Mouse (Mus musculus): Measurements from ENCODE around the gene Unkl. TPM values are rescaled to one million over a fixed set of nuclear protein-coding genes. Genes with fewer than 3 reads are reported as not detected.
"Not testable (repeated sequence)": the region's sequence is repeated elsewhere in the genome, so short reads cannot be mapped to it uniquely, and the experiment has no call there.

The Unkl gene
- polyA plus RNA-seq, 2 experiments = 5.9 to 34.8 TPM

GRCm38 (mm10) chr17:25230700-25231099 is 42.5 kb downstream of the Unkl start:
- H3K4me1 ChIP-seq (replicated peaks; ENCODE audit: control insufficient read depth in 2 of 2, insufficient read depth in 2 of 2, low read length in 1 of 2) = peaks cover 13 to 22% of the 10 kb centered on the region in 2 experiments
- H3K36me3 ChIP-seq (replicated peaks; ENCODE audit: control insufficient read depth, insufficient read depth, low read depth) = peaks cover 46% of the 10 kb centered on the region
- H3K9me3 ChIP-seq (ENCODE audit: control insufficient read depth, low read length) = no peaks in the 10 kb centered on the region
- ATAC-seq (ENCODE audit: insufficient read depth) (no peak), DNase-seq (ENCODE audit: low read depth in 3 of 3, low spot score in 3 of 3) (no peak)
- TF ChIP-seq EP300 (IDR thresholded peaks at IDR 0.05; ENCODE audit: low read depth) = no peak
- no peak for TF ChIP-seq CTCF (IDR thresholded peaks at IDR 0.05; ENCODE audit: low read depth)
- no peak overlapping the region for H3K4me3 ChIP-seq (ENCODE audit: insufficient read depth in 1 of 2, low read depth in 2 of 2, low read length in 2 of 2)
- no peak overlapping the region for H3K4me2 ChIP-seq (ENCODE audit: low read depth)
- no peak overlapping the region for H3K9ac ChIP-seq (replicated peaks)
- WGBS (ENCODE audit: insufficient replicate concordance) = 94% methylated on average over 3 of the region's 3 CpGs
- H3K27me3 ChIP-seq (ENCODE audit: control insufficient read depth, insufficient read depth, low read length) = no peaks in the 10 kb centered on the region
- no peak overlapping the region for H3K27ac ChIP-seq

DNA sequence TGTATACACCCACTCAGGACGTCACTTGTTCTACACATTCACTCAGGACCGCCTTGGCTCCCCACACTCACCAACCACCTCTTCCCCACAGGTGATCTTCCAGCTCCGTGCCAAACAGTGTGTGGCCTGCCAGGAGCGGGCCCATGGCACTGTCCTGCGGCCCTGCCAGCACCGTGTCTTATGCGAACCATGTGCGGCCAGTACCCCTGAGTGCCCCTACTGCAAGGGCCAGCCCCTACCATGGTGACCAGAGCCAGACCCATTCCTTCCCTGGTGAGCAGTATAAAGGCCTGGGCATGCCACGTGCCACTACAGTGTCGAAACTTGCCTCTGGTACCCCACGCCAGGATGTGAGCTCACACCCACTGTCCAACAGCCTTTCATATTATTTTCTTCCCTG is 43.4 kb downstream of the Unkl start:
- not testable (repeated sequence) for H3K9me3 ChIP-seq (ENCODE audit: control insufficient read depth, low read length); H3K27ac ChIP-seq; ATAC-seq (ENCODE audit: insufficient read depth); H3K4me3 ChIP-seq (ENCODE audit: insufficient read depth in 1 of 2, low read depth in 2 of 2, low read length in 2 of 2); DNase-seq (ENCODE audit: low read depth in 3 of 3, low spot score in 3 of 3); H3K27me3 ChIP-seq (ENCODE audit: control insufficient read depth, insufficient read depth, low read length); H3K4me2 ChIP-seq (ENCODE audit: low read depth); H3K9ac ChIP-seq (replicated peaks)
- H3K4me1 ChIP-seq (replicated peaks; ENCODE audit: control insufficient read depth in 2 of 2, insufficient read depth in 2 of 2, low read length in 1 of 2) = peaks cover 4 to 13% of the 10 kb centered on the region in 2 experiments
- peaks cover 45% of the 10 kb centered on the region for H3K36me3 ChIP-seq (replicated peaks; ENCODE audit: control insufficient read depth, insufficient read depth, low read depth)
- 89% methylated on average over 5 of the region's 11 CpGs for WGBS (ENCODE audit: insufficient replicate concordance)

GRCm38 (mm10) chr17:25235635-25236034 is 47.4 kb downstream of the Unkl start:
- Histone ChIP-seq H3K36me3 (replicated peaks; ENCODE audit: control insufficient read depth, insufficient read depth, low read depth) (peaks cover 28% of the 10 kb centered on the region), H3K4me3 (ENCODE audit: insufficient read depth in 1 of 2, low read depth in 2 of 2, low read length in 2 of 2) (no peak overlapping the region), H3K4me2 (ENCODE audit: low read depth) (no peak overlapping the region), H3K9ac (replicated peaks) (no peak overlapping the region), H3K9me3 (ENCODE audit: control insufficient read depth, low read length) (no peaks in the 10 kb centered on the region), H3K27ac (no peak overlapping the region), H3K27me3 (ENCODE audit: control insufficient read depth, insufficient read depth, low read length) (no peaks in the 10 kb centered on the region), H3K4me1 (replicated peaks; ENCODE audit: control insufficient read depth in 2 of 2, insufficient read depth in 2 of 2, low read length in 1 of 2) (peaks cover 6 to 7% of the 10 kb centered on the region in 2 experiments; a peak in 3 of 4 replicates)
- ATAC-seq (ENCODE audit: insufficient read depth) = no peak
- 80% methylated on average over 9 of the region's 9 CpGs for WGBS (ENCODE audit: insufficient replicate concordance)
- DNase-seq (ENCODE audit: low read depth in 3 of 3, low spot score in 3 of 3) = no peak
- TF ChIP-seq CTCF (IDR thresholded peaks at IDR 0.05; ENCODE audit: low read depth) (no peak), EP300 (IDR thresholded peaks at IDR 0.05; ENCODE audit: low read depth) (no peak)

GRCm38 (mm10) chr17:25239695-25240636 is 51.8 kb downstream of the Unkl start, which contains the start of the genes Gnptg and Tsr3:
TSS of gene Gnptg (minus strand) at chr17:25240124.
TSS of gene Tsr3 (plus strand) at chr17:25240170.
- Histone ChIP-seq H3K9me3 (ENCODE audit: control insufficient read depth, low read length) (no peaks in the 10 kb centered on the region), H3K9ac (replicated peaks) (peak within 1 kb of the TSS; percentile 85), H3K27me3 (ENCODE audit: control insufficient read depth, insufficient read depth, low read length) (no peaks in the 10 kb centered on the region), H3K4me1 (replicated peaks; ENCODE audit: control insufficient read depth in 2 of 2, insufficient read depth in 2 of 2, low read length in 1 of 2) (peaks cover 6 to 10% of the 10 kb centered on the region in 2 experiments), H3K27ac (peak within 1 kb of the TSS; percentile 12; the same call in 1 of the 2 replicates), H3K4me2 (ENCODE audit: low read depth) (peak within 1 kb of the TSS; percentile 86), H3K4me3 (ENCODE audit: insufficient read depth in 1 of 2, low read depth in 2 of 2, low read length in 2 of 2) (peak within 1 kb of the TSS; percentile 75 to 92), H3K36me3 (replicated peaks; ENCODE audit: control insufficient read depth, insufficient read depth, low read depth) (peaks cover 22% of the 10 kb centered on the region)
- WGBS (ENCODE audit: insufficient replicate concordance) = under 1% methylated on average over 78 of the region's 80 CpGs
- no peak for TF ChIP-seq CTCF (IDR thresholded peaks at IDR 0.05; ENCODE audit: low read depth)
- no peak for TF ChIP-seq EP300 (IDR thresholded peaks at IDR 0.05; ENCODE audit: low read depth)
- DNase-seq (ENCODE audit: low read depth in 3 of 3, low spot score in 3 of 3) = peak; percentile 75 to 76 (median 76)
- peak; percentile 83 for ATAC-seq (ENCODE audit: insufficient read depth)

- H3K36me3 ChIP-seq (replicated peaks; ENCODE audit: control insufficient read depth, insufficient read depth, low read depth) = peaks cover 9% of the 10 kb centered on the region
- no peaks in the 10 kb centered on the region for H3K9me3 ChIP-seq (ENCODE audit: control insufficient read depth, low read length)
- peak; percentile 39; the same call in 1 of the 2 replicates for TF ChIP-seq CTCF (IDR thresholded peaks at IDR 0.05; ENCODE audit: low read depth)
- TF ChIP-seq EP300 (IDR thresholded peaks at IDR 0.05; ENCODE audit: low read depth) = no peak
- H3K4me3 ChIP-seq (ENCODE audit: insufficient read depth in 1 of 2, low read depth in 2 of 2, low read length in 2 of 2) = no peak overlapping the region
- H3K9ac ChIP-seq (replicated peaks) = no peak overlapping the region
- H3K4me1 ChIP-seq (replicated peaks; ENCODE audit: control insufficient read depth in 2 of 2, insufficient read depth in 2 of 2, low read length in 1 of 2) = peaks cover 6 to 10% of the 10 kb centered on the region in 2 experiments
- no peak overlapping the region for H3K4me2 ChIP-seq (ENCODE audit: low read depth)
- no peak overlapping the region for H3K27ac ChIP-seq
- DNase-seq (ENCODE audit: low read depth in 3 of 3, low spot score in 3 of 3) (no peak), ATAC-seq (ENCODE audit: insufficient read depth) (no peak)
- WGBS (ENCODE audit: insufficient replicate concordance) = 80% methylated on average over 11 of the region's 11 CpGs
- H3K27me3 ChIP-seq (ENCODE audit: control insufficient read depth, insufficient read depth, low read length) = no peaks in the 10 kb centered on the region
Measured at GRCm38 (mm10) chr17:25243131-25243780, 55.1 kb downstream of the Unkl start.

All from liver, embryonic 14.5 days (tissue).